Mouse (Mus musculus) forebrain, embryonic 16.5 days (tissue): Measurements from ENCODE around the gene Xylb. TPM values are rescaled to one million over a fixed set of nuclear protein-coding genes. Genes with fewer than 3 reads are reported as not detected.
A peak's percentile ranks its signal among the peaks of the same experiment; 100 is the strongest.

Source experiments
- ATAC-seq: fragments of 200-750 bp; cut with Nextera tagmentation; 2 replicates; pipeline ENCODE4 v1.8.0; 2017; ENCODE audit warnings: mild to moderate bottlenecking, moderate library complexity
- H3K27ac ChIP-seq: fragments of 300-500 bp; sonication (generic); 2 replicates; pipeline ENCODE4 v1.5.1; 2014; ENCODE audit warnings: low read length, control low read depth
- H3K27me3 ChIP-seq: fragments of 300-500 bp; sonication (generic); replicated peaks from 2 replicates; pipeline ENCODE4 v1.6.1; 2014; ENCODE audit warnings: low read length; ENCODE audit not compliant: control insufficient read depth, insufficient read depth
- H3K36me3 ChIP-seq: fragments of 300-500 bp; sonication (generic); 2 replicates; pipeline ENCODE4 v1.6.1; 2014; ENCODE audit not compliant: control insufficient read depth, insufficient read depth
- H3K4me1 ChIP-seq: fragments of 300-500 bp; sonication (generic); replicated peaks from 2 replicates; pipeline ENCODE4 v1.6.1; 2014; ENCODE audit warnings: low read length; ENCODE audit not compliant: control insufficient read depth, insufficient read depth
- H3K4me2 ChIP-seq: fragments of 300-500 bp; sonication (generic); 2 replicates; pipeline ENCODE4 v1.6.1; 2014; ENCODE audit warnings: mild to moderate bottlenecking, low read length, control low read depth
- H3K4me3 ChIP-seq: fragments of 300-500 bp; sonication (generic); replicated peaks from 2 replicates; pipeline ENCODE4 v1.5.1; 2014; ENCODE audit warnings: mild to moderate bottlenecking, low read length, control low read depth
- H3K9ac ChIP-seq: fragments of 300-500 bp; sonication (generic); replicated peaks from 2 replicates; pipeline ENCODE4 v1.6.1; 2014; ENCODE audit warnings: low read depth, low read length, control low read depth
- H3K9me3 ChIP-seq: fragments of 300-500 bp; sonication (generic); 2 replicates; pipeline ENCODE4 v1.6.1; 2016; ENCODE audit warnings: low read length; ENCODE audit not compliant: control insufficient read depth
- WGBS: fragments of 180-500 bp; shearing (Covaris S2); extraction: QIAGEN DNeasy Blood & Tissue Kit; methylation state at CpG from one replicate; pipeline ENCODE4 v1.1.7; 2014; 5-methylcytosine and 5-hydroxymethylcytosine counted together
- polyA plus RNA-seq: library from polyadenylated mRNA; unstranded; fragments of >200 nt; fragmentation: Nextera tagmentation; extraction: Ambion mirVana; gene quantifications from 2 replicates; pipeline ENCODE4 v1.2.1, GENCODE M21; 2015

The Xylb gene
- polyA plus RNA-seq, 1 experiment from 2014 or later, result 3.8 TPM

DNA sequence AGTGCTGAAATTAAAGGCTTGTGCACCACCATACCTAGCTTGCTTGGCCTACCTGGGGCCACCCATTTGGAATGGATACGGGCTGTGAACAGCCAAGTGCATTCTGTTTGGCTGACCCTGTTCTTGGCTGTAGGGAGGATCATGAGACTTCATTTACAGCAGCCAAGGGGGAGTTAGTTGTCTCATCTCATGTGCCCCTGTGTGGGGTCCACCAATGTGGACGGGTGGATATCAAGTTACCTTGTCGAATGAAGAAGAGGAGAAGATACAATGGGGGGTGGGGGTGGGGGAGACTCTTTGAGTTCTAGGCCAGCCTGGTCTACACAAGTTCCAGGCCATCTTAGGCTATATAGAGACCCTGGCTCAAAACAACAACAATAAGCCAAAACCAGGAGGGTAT, 17.8 kb downstream of the Xylb start:
- Histone ChIP-seq H3K4me2 (no peak overlapping the region), H3K27ac (no peak overlapping the region), H3K4me1 (no peaks in the 10 kb centered on the region), H3K36me3 (no peaks in the 10 kb centered on the region), H3K9ac (no peak overlapping the region), H3K27me3 (no peaks in the 10 kb centered on the region), H3K9me3 (no peaks in the 10 kb centered on the region), H3K4me3 (no peak overlapping the region)
- ATAC-seq, result no peak
- WGBS, result 85% methylated on average over 3 of the region's 3 CpGs

DNA sequence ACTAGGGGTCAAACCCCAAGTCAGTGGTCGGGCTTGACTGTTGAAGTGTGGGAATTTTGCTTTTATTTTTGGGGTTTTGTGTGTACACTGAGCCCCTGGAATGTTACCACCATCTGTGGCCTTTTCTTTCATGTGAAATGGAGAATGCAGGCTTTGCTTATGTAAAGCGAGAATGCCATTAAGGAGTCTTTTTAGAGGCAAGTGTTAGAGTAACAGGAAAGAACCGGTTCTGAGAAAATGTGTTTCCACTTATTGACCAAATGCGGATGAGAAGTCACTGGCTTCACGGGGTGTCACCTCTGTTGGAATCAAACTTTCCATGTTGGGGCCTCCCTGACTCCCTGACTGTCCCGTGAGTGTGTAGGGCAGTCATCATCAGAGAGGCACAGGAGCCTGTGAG, 18.4 kb downstream of the Xylb start:
- Histone ChIP-seq H3K4me3 (no peak overlapping the region), H3K27ac (no peak overlapping the region), H3K4me1 (no peaks in the 10 kb centered on the region), H3K36me3 (no peaks in the 10 kb centered on the region), H3K9me3 (no peaks in the 10 kb centered on the region), H3K27me3 (no peaks in the 10 kb centered on the region), H3K4me2 (no peak overlapping the region), H3K9ac (no peak overlapping the region)
- WGBS, result 83% methylated on average over 6 of the region's 6 CpGs
- no peak for ATAC-seq

DNA sequence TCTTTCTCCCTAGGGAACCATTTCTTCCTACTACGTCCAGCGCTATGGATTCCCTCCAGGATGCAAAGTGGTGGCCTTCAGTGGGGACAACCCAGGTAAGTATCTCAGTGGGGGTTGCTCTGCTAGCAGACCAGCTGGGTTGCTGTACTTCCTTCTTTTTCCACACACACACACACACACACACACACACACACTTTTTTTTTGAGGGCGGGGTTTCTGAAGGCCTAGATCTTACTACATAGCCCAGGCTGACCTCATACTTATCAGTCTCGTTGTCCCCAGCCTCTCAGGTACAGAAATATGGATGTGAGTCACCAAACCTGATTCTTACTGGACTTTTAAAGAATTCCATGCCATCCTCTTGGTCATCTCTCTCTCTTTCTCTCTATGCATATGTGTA, 21.1 kb downstream of the Xylb start:
- H3K9me3 ChIP-seq, result no peaks in the 10 kb centered on the region
- no peak overlapping the region for H3K27ac ChIP-seq
- H3K4me1 ChIP-seq, result no peaks in the 10 kb centered on the region
- no peaks in the 10 kb centered on the region for H3K27me3 ChIP-seq
- no peak for ATAC-seq
- 83% methylated on average over 4 of the region's 4 CpGs for WGBS
- no peak overlapping the region for H3K4me2 ChIP-seq
- H3K36me3 ChIP-seq, result no peaks in the 10 kb centered on the region
- H3K4me3 ChIP-seq, result no peak overlapping the region
- no peak overlapping the region for H3K9ac ChIP-seq

DNA sequence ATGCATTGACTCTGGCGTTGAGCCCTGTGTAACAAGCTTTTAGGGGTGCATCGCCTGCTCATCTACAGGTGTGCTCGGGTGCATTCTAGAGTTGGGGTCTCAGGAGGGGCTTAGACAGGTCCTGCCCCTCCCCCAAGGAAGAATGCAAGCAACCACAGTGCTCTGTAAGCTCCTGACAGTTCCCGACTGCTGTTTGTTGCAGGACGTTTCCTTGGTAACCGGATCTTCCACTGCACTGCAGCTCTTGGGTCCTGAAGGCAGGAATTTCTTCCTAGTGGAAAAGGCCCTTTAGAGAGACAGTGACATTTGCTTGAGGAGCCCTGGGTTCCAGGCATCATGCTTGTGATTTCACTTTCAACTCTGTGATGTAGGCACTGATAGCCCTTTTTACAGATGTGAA, 25.4 kb downstream of the Xylb start:
- no peaks in the 10 kb centered on the region for H3K9me3 ChIP-seq
- no peak overlapping the region for H3K4me3 ChIP-seq
- H3K9ac ChIP-seq, result no peak overlapping the region
- H3K4me2 ChIP-seq, result no peak overlapping the region
- no peaks in the 10 kb centered on the region for H3K4me1 ChIP-seq
- no peaks in the 10 kb centered on the region for H3K36me3 ChIP-seq
- no peak overlapping the region for H3K27ac ChIP-seq
- no peak for ATAC-seq
- WGBS, result 68% methylated on average over 6 of the region's 6 CpGs
- H3K27me3 ChIP-seq, result no peaks in the 10 kb centered on the region

DNA sequence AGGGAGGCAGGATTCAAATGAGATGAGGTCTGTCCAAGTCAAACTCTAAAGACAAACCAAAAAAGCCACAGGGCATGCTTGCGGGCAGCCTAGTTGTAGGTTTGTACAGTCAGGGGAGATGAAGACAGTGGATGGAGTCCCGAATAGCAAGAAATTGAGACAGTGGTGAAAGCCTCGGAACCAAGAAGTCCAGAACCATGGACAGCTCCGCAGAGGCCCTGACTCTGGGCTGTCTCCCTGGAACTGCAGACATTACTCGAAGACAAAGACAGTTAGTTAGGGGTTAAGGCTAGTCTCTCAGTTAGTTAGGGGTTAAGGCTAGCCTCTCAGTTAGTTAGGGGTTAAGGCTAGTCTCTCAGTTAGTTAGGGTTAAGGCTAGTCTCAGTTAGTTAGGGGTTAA, 31.8 kb downstream of the Xylb start:
- no peaks in the 10 kb centered on the region for H3K9me3 ChIP-seq
- H3K36me3 ChIP-seq, result no peaks in the 10 kb centered on the region
- H3K9ac ChIP-seq, result no peak overlapping the region
- no peak for ATAC-seq
- H3K4me2 ChIP-seq, result no peak overlapping the region
- no peaks in the 10 kb centered on the region for H3K27me3 ChIP-seq
- WGBS, result 64% methylated on average over 5 of the region's 5 CpGs
- no peaks in the 10 kb centered on the region for H3K4me1 ChIP-seq
- no peak overlapping the region for H3K27ac ChIP-seq
- H3K4me3 ChIP-seq, result no peak overlapping the region

DNA sequence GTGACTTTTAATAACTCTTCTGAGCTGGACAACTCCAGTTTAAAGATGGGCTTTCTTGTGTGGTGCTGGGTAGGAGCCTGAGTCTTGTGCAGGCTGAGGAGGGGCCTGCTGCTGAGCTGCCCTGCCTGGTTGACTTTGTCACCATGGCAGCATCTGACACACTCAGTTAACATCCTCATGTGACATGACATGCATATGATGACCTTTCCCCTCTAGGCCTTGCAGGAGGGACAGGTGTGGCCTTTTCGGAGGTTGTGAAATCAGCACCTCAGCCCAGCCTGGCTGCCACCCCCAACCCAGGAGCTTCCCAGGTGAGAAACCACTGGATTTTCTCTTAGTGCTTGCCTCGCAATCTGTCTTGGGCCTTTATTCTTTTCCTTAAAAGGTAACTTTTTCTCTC, 33.0 kb downstream of the Xylb start:
- H3K9ac ChIP-seq, result no peak overlapping the region
- no peaks in the 10 kb centered on the region for H3K4me1 ChIP-seq
- H3K27ac ChIP-seq, result no peak overlapping the region
- no peaks in the 10 kb centered on the region for H3K27me3 ChIP-seq
- H3K36me3 ChIP-seq, result no peaks in the 10 kb centered on the region
- no peak overlapping the region for H3K4me3 ChIP-seq
- no peak overlapping the region for H3K4me2 ChIP-seq
- ATAC-seq, result no peak
- 98% methylated on average over 2 of the region's 2 CpGs for WGBS
- H3K9me3 ChIP-seq, result no peaks in the 10 kb centered on the region

GRCm38 (mm10) chr9:119394808-119395207, 37.6 kb downstream of the Xylb start:
- H3K4me3 ChIP-seq, result no peak overlapping the region
- no peaks in the 10 kb centered on the region for H3K9me3 ChIP-seq
- H3K27ac ChIP-seq, result no peak overlapping the region
- H3K4me2 ChIP-seq, result no peak overlapping the region
- H3K27me3 ChIP-seq, result no peaks in the 10 kb centered on the region
- no peaks in the 10 kb centered on the region for H3K4me1 ChIP-seq
- no peak overlapping the region for H3K9ac ChIP-seq
- 89% methylated on average over 1 of the region's 1 CpGs for WGBS
- ATAC-seq, result no peak
- no peaks in the 10 kb centered on the region for H3K36me3 ChIP-seq

DNA sequence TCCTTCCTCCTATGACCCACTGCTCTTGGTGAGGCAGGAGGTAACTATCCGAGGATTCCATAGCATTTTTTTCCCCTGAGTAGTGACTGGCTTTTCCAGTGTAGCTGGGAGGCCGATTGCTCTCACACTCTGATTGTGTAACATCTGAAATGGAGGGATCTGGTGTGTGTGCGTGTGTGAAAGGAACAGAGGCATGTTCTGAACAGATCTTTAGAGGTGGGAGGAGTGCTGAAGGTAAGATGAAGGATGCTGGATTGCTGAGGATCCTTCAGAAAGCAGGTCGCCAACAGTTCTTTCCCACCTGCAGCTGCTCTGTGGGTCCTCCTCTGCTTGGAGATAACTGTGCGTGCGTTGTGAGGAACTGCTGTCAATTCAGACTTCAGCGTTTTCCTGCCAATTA, 44.2 kb downstream of the Xylb start:
- H3K4me2 ChIP-seq, result peak overlapping the region; percentile 75
- no peaks in the 10 kb centered on the region for H3K9me3 ChIP-seq
- WGBS, result 3% methylated on average over 7 of the region's 7 CpGs
- no peaks in the 10 kb centered on the region for H3K27me3 ChIP-seq
- no peak for ATAC-seq
- peak overlapping the region; percentile 98 for H3K9ac ChIP-seq
- peak overlapping the region; percentile 92 for H3K4me3 ChIP-seq
- peaks cover 35% of the 10 kb centered on the region for H3K4me1 ChIP-seq
- H3K27ac ChIP-seq, result peak overlapping the region; percentile 98; the same call in 1 of the 2 replicates
- no peaks in the 10 kb centered on the region for H3K36me3 ChIP-seq

DNA sequence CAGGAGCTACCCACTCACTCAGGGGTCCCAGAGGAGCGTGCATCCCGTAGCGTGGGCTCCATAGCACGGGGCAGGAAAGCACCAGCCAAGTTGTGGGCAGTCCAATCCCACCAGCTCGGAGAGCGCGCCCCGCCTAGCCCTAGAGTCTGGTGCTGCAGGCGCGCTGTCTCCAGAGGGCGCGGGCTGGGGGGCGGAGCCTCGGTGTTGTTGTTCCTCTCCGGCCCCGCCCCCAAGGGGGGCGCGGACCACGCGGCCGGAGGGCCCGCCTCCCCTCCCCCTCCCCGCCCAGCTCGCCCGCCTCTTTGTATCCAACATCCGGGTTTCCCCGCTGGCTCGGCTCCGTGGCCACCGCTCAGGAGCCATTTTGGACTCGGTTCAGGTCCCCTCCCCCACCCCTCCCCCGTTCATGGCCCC, 44.6 kb downstream of the Xylb start, which contains the start of gene Acvr2b:
Gene Acvr2b, plus strand, starts transcription at position 318 of the 414 bp plus-strand sequence.
- peak within 1 kb of the TSS; percentile 92 for H3K4me3 ChIP-seq
- WGBS, result under 1% methylated on average over 29 of the region's 32 CpGs
- H3K27ac ChIP-seq, result peak within 1 kb of the TSS; percentile 98
- no peaks in the 10 kb centered on the region for H3K27me3 ChIP-seq
- H3K36me3 ChIP-seq, result no peaks in the 10 kb centered on the region
- peak within 1 kb of the TSS; percentile 75 for H3K4me2 ChIP-seq
- H3K9me3 ChIP-seq, result no peaks in the 10 kb centered on the region
- peak within 1 kb of the TSS; percentile 98 for H3K9ac ChIP-seq
- ATAC-seq, result peak; percentile 96
- H3K4me1 ChIP-seq, result peaks cover 37% of the 10 kb centered on the region
